Mouse (Mus musculus): ENCODE measurements around the gene Pmf1.

Gene Pmf1

DNA sequence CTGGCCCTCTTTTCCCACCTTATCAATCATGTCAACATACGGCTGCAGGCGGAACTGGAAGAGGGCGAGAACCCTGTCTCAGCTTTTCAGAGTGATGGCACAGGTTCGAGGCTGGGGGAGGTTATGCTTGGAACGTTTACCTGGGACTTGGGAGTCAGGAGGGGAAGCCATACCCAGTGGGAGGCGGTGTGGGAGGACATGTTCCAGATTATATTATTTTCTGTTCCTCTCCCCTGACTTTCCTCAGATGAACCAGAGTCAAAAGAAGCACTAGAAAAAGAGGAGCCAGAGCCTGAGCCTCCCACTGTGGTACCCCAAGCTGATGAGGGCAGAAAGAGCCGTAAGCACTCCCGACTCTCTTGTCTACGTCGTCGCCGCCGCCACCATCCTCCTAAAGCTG, 59.4 kb downstream of the Pmf1 start:
- no peak for DNase-seq
